Mouse (Mus musculus) kidney, adult 2 months (tissue): ENCODE measurements around the gene Tshz2.

Source experiments
- CTCF ChIP-seq: fragments of 200-500 bp; conservative IDR thresholded peaks from 2 replicates; pipeline ENCODE4 v1.5.1; 2011; ENCODE audit warnings: low read depth, mild to moderate bottlenecking, control low read depth, low read length, moderate library complexity, mixed read lengths; ENCODE audit not compliant: insufficient read depth, insufficient read length
- POLR2A ChIP-seq: fragments of 200-500 bp; IDR thresholded peaks from one replicate; pipeline ENCODE4 v1.6.1; 2011; ENCODE audit warnings: low read depth, low read length, control low read depth

GRCm38 (mm10) chr2:169653282-169653681 lies 20.5 kb downstream of the Tshz2 start:
- no peak for TF ChIP-seq CTCF
- no peak for TF ChIP-seq POLR2A
